Comparison of ENCODE assay signal across 10 mouse cellular contexts in the genomic region with DNA sequence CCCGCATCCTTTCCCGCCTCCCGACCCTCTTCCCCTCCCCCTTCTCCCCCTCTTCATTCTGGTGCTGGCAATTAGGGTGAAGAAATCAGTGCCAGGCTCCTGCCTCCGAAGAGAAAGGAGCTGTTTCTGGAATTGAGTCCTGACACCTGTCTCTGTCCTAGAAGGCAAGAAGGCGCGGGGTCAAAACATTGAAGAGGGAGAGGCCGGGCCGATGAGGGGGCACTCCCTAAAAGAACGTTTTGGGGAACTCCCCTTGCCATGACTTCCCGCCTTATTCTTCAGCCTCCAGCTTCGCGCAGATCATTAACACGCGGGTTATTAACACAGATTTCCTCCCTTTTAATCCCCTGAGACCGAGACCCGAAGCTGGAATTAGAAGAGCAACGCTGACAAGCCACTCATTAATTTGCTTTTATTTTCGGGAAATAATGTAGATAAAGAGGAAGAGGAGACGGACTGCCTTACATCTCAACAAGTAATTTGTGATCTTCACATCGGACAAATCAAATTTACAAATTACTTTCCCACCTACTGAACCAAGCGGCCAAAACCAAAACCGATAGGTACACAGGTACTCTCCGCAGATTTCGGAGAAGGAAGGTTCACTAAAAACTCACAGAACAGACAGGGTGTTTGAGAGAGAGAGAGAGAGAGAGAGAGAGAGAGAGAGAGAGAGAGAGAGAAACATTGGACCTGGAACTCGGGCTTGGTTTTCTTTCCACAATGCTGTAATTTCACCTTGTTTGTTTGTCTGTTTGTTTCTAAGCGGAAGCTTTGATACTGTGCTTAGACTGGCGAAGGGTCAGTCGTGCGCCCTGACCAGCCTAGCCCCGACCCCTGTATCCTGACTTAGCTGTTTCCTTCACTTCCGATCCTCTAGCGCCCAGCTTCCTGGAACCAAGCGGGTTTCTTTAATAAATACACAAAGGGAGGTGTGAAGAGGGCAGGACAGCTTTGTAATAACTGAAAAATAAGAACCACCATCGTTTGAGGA. TPM values are rescaled to one million over a fixed set of nuclear protein-coding genes. Genes with fewer than 3 reads are reported as not detected.
DNase-seq lines count a peak whose midpoint lies in the region; ATAC-seq lines count a peak whose summit lies in the region.
"Had no signal": no experiment of that assay in that cellular context is flagged by ENCODE, and none has a peak within 500 bp of the region (broad histone marks: within the 10 kb centered on the region; RNA-seq: fewer than 3 reads in every experiment).

No protein-coding gene starts in this region.

- peaks cover 90% of the 10 kb centered on the region for H3K27me3 ChIP-seq in kidney, embryonic 14.5 days (ENCODE audit: control insufficient read depth, insufficient read depth, low read length)

- no peak for ATAC-seq in kidney, embryonic 14.5 days (ENCODE audit: low FRiP score, low TSS enrichment)
- ATAC-seq in megakaryocyte-erythroid progenitor cell, adult 5-6 weeks (replicated peaks; ENCODE audit: low FRiP score, low TSS enrichment, poor library complexity, severe bottlenecking), result no peak
- ATAC-seq: liver, postnatal 0 days had no signal

- no peaks in the 10 kb centered on the region for H3K36me3 ChIP-seq in kidney, embryonic 14.5 days (ENCODE audit: control insufficient read depth, insufficient read depth, low read length)

- no peaks in the 10 kb centered on the region for H3K9me3 ChIP-seq in kidney, embryonic 14.5 days (ENCODE audit: control insufficient read depth, low read length)

- no peak overlapping the region for H3K4me2 ChIP-seq in kidney, embryonic 14.5 days (replicated peaks; ENCODE audit: low read depth, low read length)

- H3K27ac ChIP-seq in kidney, embryonic 14.5 days (ENCODE audit: low read depth, low read length), result no peak overlapping the region

- no peak overlapping the region for H3K4me3 ChIP-seq in kidney, embryonic 14.5 days (ENCODE audit: low read length)

- H3K4me1 ChIP-seq in kidney, embryonic 14.5 days (ENCODE audit: control insufficient read depth, insufficient read depth, low read length), result peaks cover 3% of the 10 kb centered on the region; the same call in 1 of the 2 replicates

- peak; percentile 2 for DNase-seq in kidney, adult 11 months
- peak; percentile 37 for DNase-seq in ES-CJ7 (ENCODE audit: low read depth, low spot score)
- peak; percentile 45 for DNase-seq in ZHBTc4 (ENCODE audit: low read depth, low spot score)
- DNase-seq in forelimb bud, embryonic 11.5 days (ENCODE audit: low read depth, low spot score), result peak; percentile 18
- no peak for DNase-seq in adrenal gland, postnatal 25 days

- H3K9ac ChIP-seq in kidney, embryonic 14.5 days (ENCODE audit: low read depth, low read length), result no peak overlapping the region
- H3K9ac ChIP-seq: liver, postnatal 0 days had no signal

- 2% methylated on average over 34 of the region's 34 CpGs for WGBS in kidney, embryonic 14.5 days

RNA-seq across cellular contexts. Expression of gene Otx1, which starts 8.0 kb away (rescaled TPM):
- polyA plus RNA-seq in kidney, embryonic 14.5 days (2014; fragmentation: Nextera tagmentation; extraction: Ambion mirVana), result not detected in 2 replicates
- not detected in 2 replicates for total RNA-seq in megakaryocyte-erythroid progenitor cell, adult 5-6 weeks (2014; fragmentation: Nextera tagmentation)
- not detected in 2 replicates for total RNA-seq in megakaryocyte-erythroid progenitor cell, adult 5-6 weeks (2017)
- total RNA-seq in adrenal gland, postnatal 25 days (2021), result not detected in 2 replicates
- total RNA-seq: gastrocnemius, postnatal 4 days had no signal
- polyA plus RNA-seq: liver, postnatal 0 days; thymus, postnatal 0 days had no signal
